Mouse (Mus musculus): ENCODE measurements around the gene Kyat1.
"Not testable (repeated sequence)": the region's sequence is repeated elsewhere in the genome, so short reads cannot be mapped to it uniquely, and the experiment has no call there.

Kyat1 gene

DNA sequence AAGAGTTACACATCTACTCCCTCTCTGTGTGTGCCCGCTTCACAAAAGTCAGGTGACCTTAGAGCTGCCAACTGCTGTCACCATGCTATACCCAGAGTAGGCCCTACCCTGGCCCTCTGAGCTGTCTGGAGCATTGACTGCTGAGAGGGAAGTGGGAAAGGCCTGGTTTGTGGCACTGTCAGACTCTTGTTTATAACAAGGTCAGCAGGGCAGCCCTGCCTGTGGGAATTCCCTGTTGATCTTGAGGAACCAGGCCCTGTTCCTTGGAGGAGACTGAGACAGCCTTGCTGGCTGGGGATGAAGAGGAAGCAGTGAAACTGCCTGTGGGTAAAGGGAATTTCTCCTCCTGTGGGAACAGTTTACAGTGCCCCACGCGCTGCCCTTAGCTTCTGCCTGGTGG lies 9.1 kb upstream of the Kyat1 start:
- DNase-seq (ENCODE audit: low spot score) = peak; percentile 15

DNA sequence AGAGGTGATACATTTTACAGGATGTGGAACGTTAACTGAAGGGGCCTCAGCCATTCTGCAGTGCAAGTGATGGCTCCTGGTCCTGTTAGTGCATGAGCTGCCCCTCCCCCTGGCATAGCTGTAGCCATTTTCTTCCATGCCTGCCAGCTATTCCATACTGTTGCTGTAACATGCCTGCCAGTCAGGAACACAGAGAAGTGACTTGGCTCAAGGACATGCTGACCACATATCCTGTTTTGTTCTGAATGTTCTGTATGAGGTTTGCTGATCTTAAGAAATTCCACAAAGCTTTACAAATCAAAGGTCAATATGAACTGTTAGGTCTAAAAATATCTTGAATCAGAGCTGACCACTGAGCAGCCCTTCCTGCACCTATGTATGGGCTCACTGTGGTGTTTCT lies 7.3 kb upstream of the Kyat1 start:
- no peak for DNase-seq (ENCODE audit: low spot score)

- DNase-seq (ENCODE audit: low spot score) = no peak
Observed at GRCm38 (mm10) chr2:30212169-30212545, 6.5 kb upstream of the Kyat1 start.

DNA sequence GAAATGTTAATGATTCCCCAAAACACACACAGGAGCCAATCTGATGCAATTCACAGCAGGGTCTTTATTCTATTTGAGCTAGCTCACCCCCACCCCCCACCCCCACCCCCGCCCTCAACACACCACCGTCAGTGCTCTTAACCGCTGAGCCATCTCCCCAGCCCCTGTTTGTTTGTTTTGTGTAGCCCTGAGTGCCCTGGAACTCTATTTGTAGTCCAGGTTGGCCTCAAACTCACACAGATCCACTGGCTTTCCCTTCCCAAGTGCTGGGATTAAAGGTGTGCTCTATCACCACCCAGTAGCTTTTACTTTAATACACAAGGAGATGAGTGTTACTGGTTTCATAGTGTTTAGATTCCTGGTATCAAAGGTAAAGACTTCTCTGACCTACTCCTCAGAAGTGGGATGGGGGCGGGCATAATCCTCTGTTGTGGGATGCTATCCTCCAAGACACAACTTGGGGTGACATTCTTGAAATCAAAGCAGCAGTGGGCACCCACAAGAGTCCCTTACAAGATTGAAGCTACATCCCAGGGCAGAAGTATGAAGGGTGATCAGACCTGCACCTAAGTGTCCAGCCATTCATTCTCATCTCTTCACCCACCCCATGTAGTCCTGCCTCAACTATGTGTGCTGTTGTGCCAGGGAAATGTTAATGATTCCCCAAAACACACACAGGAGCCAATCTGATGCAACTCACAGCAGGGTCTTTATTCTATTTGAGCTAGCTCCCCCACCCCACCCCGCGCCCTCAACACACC lies 5.9 kb upstream of the Kyat1 start:
- no peak for DNase-seq (ENCODE audit: low spot score)

- DNase-seq (ENCODE audit: low spot score) = no peak
Observed at GRCm38 (mm10) chr2:30207886-30208285, 2.2 kb upstream of the Kyat1 start.

DNA sequence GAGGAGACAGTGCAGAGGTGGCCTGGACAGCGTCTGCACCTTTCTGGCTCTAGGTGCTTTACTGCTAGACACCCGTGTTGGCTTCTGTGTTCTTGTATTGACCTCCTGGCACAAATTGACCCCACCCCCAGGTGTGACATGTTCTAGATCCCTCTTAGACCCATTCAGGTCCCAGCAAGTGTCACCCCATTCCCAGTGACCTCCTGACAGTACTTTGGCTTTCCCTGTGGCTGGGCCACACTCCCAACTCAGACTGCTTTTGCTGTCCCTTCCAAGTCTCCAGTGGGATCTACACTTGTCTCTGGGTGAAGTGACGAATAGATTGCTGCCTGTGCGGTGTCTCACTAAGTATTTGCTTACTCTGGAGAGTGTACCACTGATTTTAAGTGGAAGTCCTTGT lies 1.8 kb upstream of the Kyat1 start:
- DNase-seq (ENCODE audit: low spot score) = no peak

DNA sequence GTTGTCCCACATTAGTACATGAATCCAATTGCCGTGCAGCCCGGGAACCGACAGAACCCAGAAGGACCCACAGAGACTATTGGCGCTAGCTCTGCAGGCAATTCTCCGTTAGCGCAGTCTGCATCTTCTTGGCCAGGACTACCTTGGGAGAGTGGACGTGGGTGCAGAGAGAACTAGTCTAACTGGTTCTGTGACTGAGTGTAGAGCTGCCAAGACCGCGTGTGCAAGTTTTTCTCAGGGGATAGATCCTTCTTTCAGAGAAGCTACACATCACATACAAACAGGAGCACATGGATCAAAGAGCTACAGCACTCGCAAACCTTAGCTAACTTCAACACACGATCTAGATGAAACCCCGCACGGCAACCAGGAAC lies 405 bp downstream of the Kyat1 start:
- DNase-seq (ENCODE audit: low spot score) = no peak

- no peak for DNase-seq (ENCODE audit: low spot score)
Observed at GRCm38 (mm10) chr2:30203439-30203838, 2.2 kb downstream of the Kyat1 start.

- DNase-seq (ENCODE audit: low spot score) = no peak
Observed at GRCm38 (mm10) chr2:30200388-30200925, 5.2 kb downstream of the Kyat1 start.

GRCm38 (mm10) chr2:30199984-30200383 lies 5.7 kb downstream of the Kyat1 start:
- no peak for DNase-seq (ENCODE audit: low spot score)

DNA sequence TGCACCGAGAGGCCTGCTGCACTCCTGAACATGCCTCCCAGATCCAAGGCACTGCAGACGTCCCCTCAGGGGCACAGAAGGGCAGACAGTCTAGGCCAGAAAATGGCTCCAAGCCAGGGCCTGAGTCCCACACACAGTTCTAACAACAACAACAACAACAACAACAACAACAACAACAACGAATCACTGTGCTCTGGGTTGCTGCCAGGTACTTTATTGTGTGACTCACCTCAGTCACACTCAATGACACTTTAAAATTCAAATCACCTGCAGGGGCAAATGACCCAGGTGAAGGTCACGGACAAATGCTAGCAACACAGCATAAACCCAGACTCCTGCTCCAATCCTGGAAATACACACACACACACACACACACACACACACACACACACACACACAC lies 7.6 kb downstream of the Kyat1 start:
- no peak for DNase-seq (ENCODE audit: low spot score)

DNA sequence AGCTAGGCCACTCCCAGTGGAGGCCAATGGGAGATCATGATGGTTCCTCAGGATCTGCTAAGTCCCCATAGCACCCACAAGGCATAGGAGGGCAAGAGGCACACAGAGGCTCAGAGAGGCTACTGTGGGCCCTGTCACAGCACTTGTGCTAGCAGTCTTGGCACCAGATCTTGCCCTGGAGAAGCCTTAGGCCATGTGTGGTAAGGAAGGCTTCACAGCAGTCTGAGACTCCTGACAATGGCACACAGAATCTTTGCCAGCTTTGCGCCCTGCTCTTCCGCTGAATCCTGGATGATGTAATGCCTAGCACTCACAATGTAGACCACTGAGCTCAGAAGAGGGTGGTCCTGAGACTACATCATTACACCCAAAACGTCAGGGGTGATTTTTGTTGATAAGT lies 11.0 kb downstream of the Kyat1 start:
- DNase-seq (ENCODE audit: low spot score) = no peak

GRCm38 (mm10) chr2:30191790-30192580 lies 13.7 kb downstream of the Kyat1 start:
- DNase-seq (ENCODE audit: low spot score) = no peak

GRCm38 (mm10) chr2:30185681-30186080 lies 20.0 kb downstream of the Kyat1 start:
- DNase-seq (ENCODE audit: low spot score) = no peak

GRCm38 (mm10) chr2:30185276-30185675 lies 20.4 kb downstream of the Kyat1 start:
- no peak for DNase-seq (ENCODE audit: low spot score)

DNA sequence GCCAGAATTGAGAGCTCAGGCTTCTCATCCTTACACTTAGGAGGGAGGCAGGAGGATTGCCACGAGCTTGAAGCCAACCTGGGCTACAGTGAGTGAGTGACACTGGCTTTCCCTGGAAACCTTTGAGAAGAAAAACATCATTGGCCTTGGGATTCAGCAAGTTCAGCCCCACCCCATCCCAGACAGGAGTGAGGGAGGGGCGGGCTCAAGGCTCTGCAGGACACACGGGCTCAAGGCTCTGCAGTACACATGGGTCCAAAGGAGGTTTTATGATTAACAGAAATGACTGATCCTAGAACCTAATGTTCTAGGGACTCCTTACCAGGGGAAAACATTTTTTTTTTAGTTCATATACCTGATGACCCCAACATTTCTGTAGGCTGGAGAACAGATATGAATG lies 21.9 kb downstream of the Kyat1 start:
- no peak for DNase-seq (ENCODE audit: low spot score)

DNA sequence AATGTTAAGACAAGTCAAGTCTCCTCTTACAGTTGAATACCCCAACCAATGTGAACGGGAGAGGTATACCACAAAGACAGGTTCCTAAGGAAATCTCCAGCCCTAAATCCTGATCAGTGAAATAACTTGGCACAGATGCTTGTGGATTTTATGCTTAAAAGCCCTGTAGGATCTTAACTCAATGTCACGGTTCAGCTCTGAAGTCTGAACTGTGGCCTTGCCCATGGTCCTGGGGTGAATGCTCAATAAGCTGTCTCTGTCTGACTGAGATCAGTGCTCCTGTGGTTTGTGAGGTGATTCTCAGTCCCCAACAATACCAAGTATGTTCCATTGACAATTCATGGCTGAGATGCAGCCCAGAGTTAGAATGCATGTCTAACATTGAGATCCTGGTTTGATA lies 23.2 kb downstream of the Kyat1 start:
- DNase-seq (ENCODE audit: low spot score) = no peak

DNA sequence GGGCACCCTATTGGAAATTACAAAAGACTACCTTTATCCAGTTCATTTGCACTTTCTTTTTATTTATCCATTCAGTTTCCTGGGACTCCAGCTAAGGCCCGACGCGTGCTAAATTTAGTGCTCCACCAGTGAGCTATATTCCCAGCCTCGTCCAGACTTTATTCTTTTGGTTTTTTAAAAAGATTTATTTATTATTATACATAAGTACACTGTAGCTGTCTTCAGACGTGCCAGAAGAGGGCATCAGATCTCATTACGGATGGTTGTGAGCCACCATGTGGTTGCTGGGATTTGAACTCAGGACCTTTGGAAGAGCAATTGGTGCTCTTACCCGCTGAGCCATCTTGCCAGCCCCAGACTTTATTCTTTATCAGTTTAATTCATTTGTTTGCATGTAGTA lies 26.9 kb downstream of the Kyat1 start:
- not testable (repeated sequence) for DNase-seq (ENCODE audit: low spot score)

DNA sequence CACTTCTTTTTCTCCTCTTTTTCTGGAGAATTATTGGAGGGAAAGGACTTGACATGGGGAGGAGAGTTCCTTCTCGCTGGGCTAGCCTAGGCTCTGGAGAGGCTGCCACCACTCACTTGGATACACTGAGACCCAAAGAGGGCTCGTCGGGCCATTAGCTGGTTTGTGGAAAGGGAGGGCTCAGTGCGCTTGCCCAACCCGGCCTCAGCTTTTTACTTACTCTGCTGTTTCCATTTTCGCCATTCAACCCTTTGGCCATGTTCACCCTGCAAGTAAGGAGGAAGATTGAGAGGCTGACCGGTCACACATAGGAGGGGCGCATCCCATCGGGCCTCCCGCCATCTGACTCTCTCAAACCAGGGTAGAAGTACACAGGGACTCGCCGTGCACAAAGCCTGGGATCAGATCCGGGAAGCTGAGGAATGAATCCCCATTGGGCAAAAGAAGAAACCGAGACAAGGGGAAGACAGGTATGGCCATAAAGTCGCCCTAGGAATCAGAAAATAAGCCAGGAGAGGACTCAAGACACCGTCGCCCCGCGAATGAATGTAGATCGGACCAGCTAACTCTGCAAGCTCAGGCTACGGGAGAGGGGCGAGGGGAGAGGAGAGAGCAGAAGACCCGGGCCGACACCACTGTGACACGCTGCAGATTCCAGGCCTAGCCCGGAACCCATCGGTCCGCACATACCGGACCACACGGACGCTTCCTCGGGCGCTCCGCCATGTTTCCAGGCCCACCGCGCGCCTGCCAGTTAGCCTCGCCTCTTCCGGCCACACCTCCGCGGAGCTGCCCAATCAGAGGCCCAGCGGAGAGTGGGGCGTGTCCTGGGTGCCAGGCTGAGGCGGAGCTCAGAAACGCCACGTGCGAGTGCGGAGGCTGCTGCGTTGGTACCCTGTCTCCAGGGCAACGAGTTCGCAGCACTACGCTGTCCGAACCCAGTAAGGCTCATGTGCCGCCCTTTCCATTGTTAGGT lies 27.7 kb downstream of the Kyat1 start, which contains the start of gene Spout1:
Gene Spout1, minus strand, starts transcription at position 760 of the 976 bp plus-strand sequence.
- DNase-seq (ENCODE audit: low spot score) = peak; percentile 96

DNA sequence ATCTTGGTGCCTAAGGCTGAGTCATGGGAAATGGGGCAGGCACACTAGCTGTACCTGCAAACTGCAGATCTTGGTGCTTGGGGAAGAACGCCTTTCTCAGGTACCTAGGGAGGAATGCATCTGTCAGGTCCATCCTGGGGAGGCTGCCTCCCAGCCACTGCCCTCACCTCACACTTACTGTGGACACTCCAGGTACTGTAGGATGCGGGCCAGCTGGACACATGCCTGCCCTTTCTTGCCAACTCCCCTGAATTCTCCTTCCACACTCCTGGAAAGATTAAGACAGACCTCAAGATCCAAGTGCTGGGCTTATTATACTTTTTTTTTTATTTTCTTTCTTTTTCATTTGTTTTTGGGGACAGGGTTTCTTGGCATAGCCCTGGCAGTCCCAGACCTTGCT lies 29.1 kb downstream of the Kyat1 start:
- no peak for DNase-seq (ENCODE audit: low spot score)

DNA sequence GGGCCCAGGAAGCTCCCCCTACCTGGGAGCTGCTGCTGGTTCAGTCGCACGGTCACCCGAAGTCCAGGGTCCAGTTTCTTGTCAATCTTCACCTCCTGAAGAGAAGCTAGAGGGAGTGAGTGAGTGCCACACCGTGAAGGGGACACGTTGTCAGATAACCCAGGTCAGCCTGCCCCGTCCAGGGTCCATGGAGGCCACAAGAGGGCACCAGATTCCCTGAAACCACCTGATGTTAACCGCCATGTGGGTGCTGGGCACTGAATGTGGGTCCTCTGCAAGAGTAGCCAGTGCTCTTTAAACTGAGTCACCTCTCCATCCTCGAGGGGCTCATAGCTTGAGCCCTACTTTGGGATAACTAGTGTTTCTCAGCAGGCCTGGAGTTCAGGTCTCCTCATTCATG lies 29.8 kb downstream of the Kyat1 start:
- no peak for DNase-seq (ENCODE audit: low spot score)
